Mouse (Mus musculus) T-helper 17 cell (primary cell): ENCODE data around the gene 4930518I15Rik.
"Not testable (repeated sequence)": the region's sequence is repeated elsewhere in the genome, so short reads cannot be mapped to it uniquely, and the experiment has no call there.

Source experiments
- in situ Hi-C, 2 experiments: fragments of 300-600 bp; cut with MboI, MseI; formaldehyde crosslinking; loops; 1 replicate in 1 of 2; 2 replicates in 1 of 2; pipeline ENCODE4 v1.15.1; 2025; ENCODE audit warnings: high pct_unique_total_duplicates in 2 of 2

4930518I15Rik gene

DNA sequence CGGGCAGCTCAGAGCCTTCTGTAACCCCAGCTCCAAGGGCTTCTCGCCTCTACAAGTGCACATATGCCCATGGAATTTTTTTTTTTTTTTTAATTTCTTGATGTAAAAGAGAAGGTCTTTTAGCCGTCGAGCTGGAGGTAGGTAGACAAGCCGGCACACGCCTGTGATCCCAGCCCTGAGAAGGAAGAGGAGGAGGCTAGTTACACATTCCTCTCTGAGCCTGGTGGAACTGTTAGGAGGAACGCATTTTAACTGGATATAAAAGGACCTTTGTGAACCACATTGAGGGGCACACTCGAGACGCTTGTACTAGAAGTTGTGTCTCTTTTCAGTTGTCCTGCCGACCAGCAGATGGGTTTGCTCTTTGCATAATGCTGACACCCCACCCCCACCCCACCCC lies 13.0 kb downstream of the 4930518I15Rik start:
- in situ Hi-C loops, result no loop called here

- in situ Hi-C loops, result no loop called here
Observed at GRCm38 (mm10) chr2:156843331-156843730, 14.4 kb downstream of the 4930518I15Rik start.

- in situ Hi-C loops, result no loop called here
Observed at GRCm38 (mm10) chr2:156842711-156843110, 15.0 kb downstream of the 4930518I15Rik start.

DNA sequence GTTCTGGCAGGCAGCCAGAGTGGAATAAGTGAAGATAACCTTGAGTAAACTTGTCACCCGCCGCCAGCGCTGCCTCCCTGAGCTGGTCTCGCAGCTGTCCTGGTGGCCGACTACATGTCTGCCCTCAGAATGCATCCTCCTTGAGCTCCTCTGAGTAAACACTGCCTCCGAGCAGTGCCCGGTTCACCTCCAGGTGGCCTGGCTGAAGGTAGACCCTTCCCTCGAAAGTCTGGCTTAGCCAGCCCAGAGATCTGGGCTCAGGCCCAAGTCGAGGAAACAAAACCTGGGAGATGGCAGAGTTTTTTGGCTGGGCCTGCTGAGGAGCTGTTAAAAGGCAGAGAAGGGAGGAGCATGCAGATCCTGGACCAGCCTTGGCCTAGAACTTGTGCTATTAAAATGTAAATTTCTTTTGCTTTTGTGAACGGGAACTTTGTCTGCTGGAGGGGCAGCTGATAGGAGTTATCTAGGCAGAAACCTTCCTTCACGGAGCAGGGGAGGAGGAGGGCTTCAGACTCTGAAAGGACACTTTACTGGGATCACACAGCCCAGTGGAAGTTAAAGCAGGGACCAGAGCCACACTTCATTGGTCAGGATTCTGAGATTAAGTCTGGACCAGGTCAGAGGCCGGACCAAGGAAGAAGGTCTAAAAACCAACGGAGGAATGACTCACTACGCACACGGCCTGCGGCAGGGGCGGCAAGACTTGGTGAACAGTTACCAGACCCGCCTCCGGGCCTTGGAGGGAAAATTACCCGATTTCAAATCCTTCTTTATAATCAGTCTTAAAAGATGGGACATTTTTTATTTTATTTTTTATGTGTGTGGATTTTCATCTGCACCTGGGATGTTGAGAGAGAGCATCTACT lies 15.7 kb downstream of the 4930518I15Rik start:
- in situ Hi-C loops, result no loop called here

GRCm38 (mm10) chr2:156841028-156841840 lies 16.5 kb downstream of the 4930518I15Rik start:
- in situ Hi-C loops, result no loop called here

DNA sequence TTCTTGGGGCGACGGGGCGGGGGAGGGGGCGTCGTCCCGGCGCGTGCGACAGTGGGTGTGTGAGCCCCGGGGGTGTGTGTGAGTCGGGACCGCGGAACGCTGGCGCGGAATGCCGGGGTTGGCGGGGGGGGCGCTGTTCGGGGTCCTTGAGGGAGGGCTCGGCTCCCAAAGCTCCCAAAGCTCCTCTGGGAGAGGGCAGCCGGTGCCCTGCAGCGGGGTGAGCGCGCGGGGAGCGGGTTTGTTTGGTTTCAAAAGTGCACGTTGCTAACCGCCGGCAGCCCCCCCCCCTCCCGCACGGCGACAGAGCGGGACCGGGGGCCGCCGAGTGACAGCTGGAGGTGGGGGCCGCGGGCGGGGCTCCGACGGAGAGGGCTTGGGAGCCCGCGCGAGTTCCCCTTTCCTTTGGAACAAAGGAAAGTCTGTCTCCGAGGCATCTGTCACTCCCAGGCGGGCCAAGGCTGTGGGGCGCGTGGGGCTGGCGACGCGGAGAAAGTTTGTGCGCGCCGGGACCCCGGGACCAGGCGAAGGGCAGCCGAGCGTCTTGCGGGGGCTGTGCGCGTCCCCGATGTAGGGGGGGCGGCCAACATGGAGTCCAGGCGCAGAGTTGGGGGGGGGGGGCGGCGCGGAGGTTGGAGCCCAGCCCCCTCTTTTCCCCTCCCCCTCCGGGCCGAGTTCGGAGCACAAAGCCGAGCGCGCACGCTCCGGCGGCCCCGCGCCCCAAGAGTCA lies 17.3 kb downstream of the 4930518I15Rik start:
- in situ Hi-C loops, result no loop called here

- in situ Hi-C loops, result no loop called here
Observed at GRCm38 (mm10) chr2:156839319-156840191, 18.2 kb downstream of the 4930518I15Rik start, which contains the start of gene Tgif2. TSS of gene Tgif2 (plus strand) at chr2:156840007.

DNA sequence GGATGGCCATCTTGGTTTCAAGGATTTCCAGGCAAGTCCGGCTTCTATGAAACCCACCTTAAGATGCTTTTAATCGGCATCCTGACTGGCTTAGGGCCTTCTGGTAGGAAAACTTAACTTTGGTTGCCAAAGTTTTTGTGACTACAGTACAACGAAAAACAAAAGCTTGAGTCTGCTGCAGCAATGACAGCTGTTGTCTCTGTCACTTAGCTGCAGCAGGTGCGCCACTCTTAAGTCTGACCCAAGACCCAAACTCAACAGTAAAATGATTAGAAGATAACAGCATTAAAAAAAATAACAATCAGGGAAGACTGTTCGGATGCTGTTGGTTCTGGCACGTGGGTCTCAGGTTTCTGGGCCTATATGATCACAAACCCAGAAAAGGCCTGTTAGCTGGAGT lies 18.9 kb downstream of the 4930518I15Rik start:
- in situ Hi-C loops, result no loop called here

DNA sequence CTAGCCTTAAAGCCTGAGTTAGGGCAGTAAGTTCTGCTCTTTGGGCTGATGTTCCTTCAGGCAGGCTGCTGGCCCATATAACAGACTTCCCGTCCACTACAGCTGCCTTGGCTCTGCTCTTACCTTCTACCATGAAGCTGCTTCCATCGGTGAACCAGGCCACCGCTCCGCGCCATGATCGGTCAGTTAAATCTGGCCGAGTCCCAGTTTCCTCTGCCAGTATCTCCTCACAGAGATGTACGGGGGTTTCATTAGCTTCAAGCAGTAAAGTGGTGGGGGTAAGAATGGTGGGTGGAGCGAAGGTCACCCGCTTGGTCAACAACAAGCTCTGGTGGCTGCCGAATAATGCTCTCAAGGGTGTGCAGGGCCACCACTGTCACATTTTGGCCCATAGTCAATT lies 23.4 kb downstream of the 4930518I15Rik start:
- in situ Hi-C loops, result no loop called here

DNA sequence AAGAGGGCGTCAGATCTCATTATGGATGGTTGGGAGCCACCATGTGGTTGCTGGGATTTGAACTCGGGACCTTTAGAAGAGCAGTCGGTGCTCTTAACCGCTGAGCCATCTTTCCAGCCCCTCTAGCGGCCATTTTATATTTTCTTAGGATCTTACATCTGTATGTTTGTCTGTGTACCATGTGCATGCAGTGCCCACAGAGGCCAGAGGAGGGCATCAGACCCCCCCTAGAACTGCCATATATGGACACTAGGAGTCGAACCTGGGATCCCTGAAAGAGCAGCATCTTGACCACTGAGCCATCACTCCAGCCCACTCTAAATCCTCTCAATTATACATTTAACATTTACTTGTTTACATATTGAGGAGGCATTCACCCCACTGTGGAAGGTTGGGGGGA lies 32.6 kb downstream of the 4930518I15Rik start:
- in situ Hi-C loops, result not testable (repeated sequence)

DNA sequence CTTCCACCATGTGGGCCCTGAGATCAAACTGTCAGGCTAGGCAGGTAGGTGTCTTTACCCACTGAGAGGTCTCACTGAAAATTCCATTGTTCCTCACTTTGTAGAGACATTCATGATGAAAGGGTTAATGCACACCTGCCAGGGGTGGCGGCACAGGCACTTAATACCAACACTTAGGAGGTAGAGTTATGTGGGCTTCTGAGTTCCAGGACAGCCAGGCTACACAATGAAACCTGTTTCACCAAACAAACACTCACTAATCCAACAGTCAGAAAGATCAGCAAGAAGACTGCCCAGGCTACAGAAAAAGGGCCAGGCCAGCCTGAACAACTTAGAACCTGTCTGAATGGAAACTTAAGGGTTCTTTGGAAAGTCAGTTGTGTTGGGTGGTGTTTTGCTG lies 41.6 kb downstream of the 4930518I15Rik start:
- in situ Hi-C loops, result no loop called here

DNA sequence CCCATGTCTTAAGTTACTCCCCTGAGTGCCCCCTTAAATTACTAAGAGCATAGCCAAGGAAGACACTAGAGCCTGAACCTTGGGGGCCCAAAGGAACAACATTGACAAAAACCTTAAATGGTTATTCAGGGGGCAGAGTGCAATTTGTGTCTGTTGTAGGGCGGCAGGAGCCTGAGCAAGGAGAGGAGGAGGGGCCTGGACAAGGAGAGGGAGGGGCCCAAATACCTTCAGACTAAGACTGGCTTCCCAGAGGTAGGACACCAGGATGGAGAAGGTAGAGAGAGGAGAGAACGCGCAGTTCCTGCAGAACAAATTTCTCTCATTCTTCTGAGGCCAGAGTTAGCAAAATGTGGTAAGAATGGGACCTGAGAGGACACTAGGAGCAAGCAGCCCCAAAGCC lies 42.3 kb downstream of the 4930518I15Rik start:
- in situ Hi-C loops, result no loop called here

GRCm38 (mm10) chr2:156814893-156815292 lies 42.9 kb downstream of the 4930518I15Rik start:
- in situ Hi-C loops, result no loop called here

DNA sequence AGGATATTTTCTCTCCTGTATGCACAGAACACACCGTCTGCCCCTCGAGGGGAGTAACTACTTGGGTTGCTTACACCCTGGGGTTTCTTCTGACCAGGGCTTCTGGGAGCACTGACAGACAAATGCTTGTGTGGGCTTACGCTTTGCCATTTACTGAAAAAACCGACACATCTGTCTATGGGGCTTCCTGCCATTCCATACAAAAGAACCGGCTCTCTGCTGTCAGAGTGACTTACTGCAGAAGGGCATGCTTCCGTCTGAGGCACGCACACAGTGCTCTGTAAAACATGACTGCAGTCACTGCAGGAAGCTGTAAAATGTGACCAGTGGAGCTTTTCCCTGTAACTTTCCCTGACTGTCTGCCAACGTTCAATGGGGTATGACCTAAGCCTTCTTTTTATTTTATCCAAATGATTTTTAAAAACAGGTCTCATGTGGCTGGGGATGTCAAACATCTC lies 43.4 kb downstream of the 4930518I15Rik start:
- in situ Hi-C loops, result no loop called here

GRCm38 (mm10) chr2:156811556-156811955 lies 46.2 kb downstream of the 4930518I15Rik start:
- in situ Hi-C loops, result no loop called here

DNA sequence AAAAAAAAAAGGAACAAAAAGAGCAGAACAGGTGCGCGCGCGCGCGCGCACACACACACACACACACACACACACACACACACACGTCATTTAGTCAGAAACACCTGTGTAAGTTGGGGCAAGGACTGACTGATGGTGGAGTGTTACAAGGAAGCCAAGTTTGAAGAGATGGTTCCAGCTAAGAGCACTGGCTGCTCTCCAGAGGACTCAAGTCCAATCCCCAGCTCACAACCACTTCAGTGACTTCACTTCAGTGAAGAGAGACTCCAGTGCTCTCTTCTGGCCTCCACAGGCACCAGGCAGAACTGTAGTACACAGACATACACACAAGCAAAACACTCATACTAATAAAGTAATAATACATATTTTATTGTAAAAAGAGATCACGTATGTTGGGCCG lies 47.0 kb downstream of the 4930518I15Rik start:
- in situ Hi-C loops, result no loop called here

DNA sequence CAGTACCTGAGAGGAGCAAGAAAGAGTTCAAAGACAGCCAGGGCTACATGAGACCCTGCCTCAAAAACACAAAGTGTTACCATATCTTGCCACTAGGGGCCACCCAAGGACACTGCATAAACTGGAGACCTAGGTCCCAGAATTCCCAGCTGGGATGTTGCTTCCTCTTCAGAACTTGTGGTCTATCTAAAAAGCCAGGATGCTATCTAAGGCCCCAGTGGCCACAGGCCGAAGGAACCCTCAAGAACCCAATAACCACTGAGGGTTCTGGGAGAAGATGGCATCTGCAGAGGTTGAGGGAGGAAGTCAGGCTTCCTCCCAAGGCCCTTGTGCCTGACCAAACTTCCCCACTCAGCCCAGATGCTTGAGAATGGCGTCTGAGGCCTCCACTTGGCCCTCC lies 48.2 kb downstream of the 4930518I15Rik start:
- in situ Hi-C loops, result no loop called here

- in situ Hi-C loops, result no loop called here
Observed at GRCm38 (mm10) chr2:156806886-156807285, 50.9 kb downstream of the 4930518I15Rik start.
